Mouse (Mus musculus): ENCODE measurements around the gene Gm11096. TPM values are rescaled to one million over a fixed set of nuclear protein-coding genes. Genes with fewer than 3 reads are reported as not detected.

The Gm11096 gene
- polyA plus RNA-seq, 1 experiment from 2014 or later = not detected

GRCm38 (mm10) chr17:81481843-81482490 is 40.4 kb downstream of the Gm11096 start:
- Histone ChIP-seq H3K4me3 (ENCODE audit: low read depth, low read length) (no peak overlapping the region), H3K4me2 (replicated peaks; ENCODE audit: low read depth) (no peak overlapping the region), H3K9me3 (ENCODE audit: control insufficient read depth, low read length) (no peaks in the 10 kb centered on the region), H3K4me1 (replicated peaks; ENCODE audit: control insufficient read depth, insufficient read depth) (no peaks in the 10 kb centered on the region), H3K27ac (replicated peaks) (no peak overlapping the region), H3K36me3 (ENCODE audit: control insufficient read depth, insufficient read depth, low read length) (no peaks in the 10 kb centered on the region), H3K27me3 (ENCODE audit: control insufficient read depth, insufficient read depth, low read length) (no peaks in the 10 kb centered on the region), H3K9ac (ENCODE audit: low read length) (no peak overlapping the region)
- 79% methylated on average over 11 of the region's 11 CpGs for WGBS
- no peak for TF ChIP-seq CTCF (IDR thresholded peaks at IDR 0.05; ENCODE audit: low read depth)
- no peak for TF ChIP-seq EP300 (optimal IDR thresholded peaks at IDR 0.05)
- ATAC-seq (ENCODE audit: low FRiP score, low TSS enrichment) (no peak), DNase-seq (ENCODE audit: low spot score) (no peak)

GRCm38 (mm10) chr17:81486388-81486787 is 44.8 kb downstream of the Gm11096 start:
- Histone ChIP-seq H3K27me3 (ENCODE audit: control insufficient read depth, insufficient read depth, low read length) (no peaks in the 10 kb centered on the region), H3K4me1 (replicated peaks; ENCODE audit: control insufficient read depth, insufficient read depth) (no peaks in the 10 kb centered on the region), H3K27ac (replicated peaks) (no peak overlapping the region), H3K4me2 (replicated peaks; ENCODE audit: low read depth) (no peak overlapping the region), H3K9ac (ENCODE audit: low read length) (no peak overlapping the region), H3K4me3 (ENCODE audit: low read depth, low read length) (no peak overlapping the region), H3K9me3 (ENCODE audit: control insufficient read depth, low read length) (no peaks in the 10 kb centered on the region), H3K36me3 (ENCODE audit: control insufficient read depth, insufficient read depth, low read length) (no peaks in the 10 kb centered on the region)
- WGBS = 68% methylated on average over 1 of the region's 1 CpGs
- DNase-seq (ENCODE audit: low spot score) (no peak), ATAC-seq (ENCODE audit: low FRiP score, low TSS enrichment) (no peak)
- no peak for TF ChIP-seq CTCF (IDR thresholded peaks at IDR 0.05; ENCODE audit: low read depth)
- no peak for TF ChIP-seq EP300 (optimal IDR thresholded peaks at IDR 0.05)

Measured in stomach, postnatal 0 days (tissue).